Mouse (Mus musculus) brain, embryonic 14.5 days (tissue): ENCODE data around the gene Arhgef2. TPM values are rescaled to one million over a fixed set of nuclear protein-coding genes. Genes with fewer than 3 reads are reported as not detected.
"Not testable (repeated sequence)": the region's sequence is repeated elsewhere in the genome, so short reads cannot be mapped to it uniquely, and the experiment has no call there.

Experiments used
- DNase-seq: peaks from one replicate; pipeline ENCODE4 v3.0.0-alpha.2; 2011; ENCODE audit warnings: low read depth
- CTCF ChIP-seq: fragments of 200-500 bp; IDR thresholded peaks from 2 replicates; pipeline ENCODE4 v1.5.1; 2012; ENCODE audit warnings: inconsistent platforms, mild to moderate bottlenecking, moderate library complexity, borderline replicate concordance; ENCODE audit not compliant: insufficient read depth, insufficient read length; ENCODE audit errors: extremely low read depth
- POLR2A ChIP-seq: fragments of 200-500 bp; IDR thresholded peaks from 2 replicates; pipeline ENCODE4 v1.6.1; 2012; ENCODE audit warnings: mild to moderate bottlenecking, inconsistent platforms, borderline replicate concordance; ENCODE audit not compliant: poor library complexity, insufficient read depth, insufficient read length, severe bottlenecking; ENCODE audit errors: extremely low read depth
- polyA plus RNA-seq: library from polyadenylated mRNA; depleted of rRNA; stranded (reverse); fragments of >200 nt; gene quantifications from 2 replicates; pipeline ENCODE4 v1.2.3, GENCODE M21; 2012; rRNA removed

The Arhgef2 gene
- polyA plus RNA-seq: 106 and 137 TPM in 2 replicates

GRCm38 (mm10) chr3:88605666-88606065 is at the start of gene Arhgef2:
TSS of gene Arhgef2 (plus strand) at chr3:88605966.
- not testable (repeated sequence) for DNase-seq

GRCm38 (mm10) chr3:88556616-88557015 is 49.1 kb upstream of the Arhgef2 start:
- TF ChIP-seq POLR2A (no peak), CTCF (no peak)
- no peak for DNase-seq

GRCm38 (mm10) chr3:88559596-88559995 is 46.2 kb upstream of the Arhgef2 start:
- no peak for DNase-seq
- TF ChIP-seq CTCF: no peak
- no peak for TF ChIP-seq POLR2A

- peak; percentile 61 for DNase-seq
- TF ChIP-seq POLR2A (no peak), CTCF (no peak)
Observed at GRCm38 (mm10) chr3:88561989-88562388, 43.8 kb upstream of the Arhgef2 start.

GRCm38 (mm10) chr3:88563442-88563841 is 42.3 kb upstream of the Arhgef2 start:
- no peak for DNase-seq
- TF ChIP-seq CTCF (no peak), POLR2A (no peak)

GRCm38 (mm10) chr3:88563966-88564365 is 41.8 kb upstream of the Arhgef2 start:
- DNase-seq: no peak
- no peak for TF ChIP-seq POLR2A
- TF ChIP-seq CTCF: no peak

GRCm38 (mm10) chr3:88566116-88566515 is 39.6 kb upstream of the Arhgef2 start:
- TF ChIP-seq POLR2A (no peak), CTCF (no peak)
- no peak for DNase-seq

GRCm38 (mm10) chr3:88566536-88567061 is 39.2 kb upstream of the Arhgef2 start:
- TF ChIP-seq POLR2A (no peak), CTCF (no peak)

GRCm38 (mm10) chr3:88567892-88568291 is 37.9 kb upstream of the Arhgef2 start:
- TF ChIP-seq POLR2A: no peak
- TF ChIP-seq CTCF: no peak

More at GRCm38 (mm10) chr3:88566536-88567061, 39.2 kb upstream of the Arhgef2 start:
- DNase-seq: no peak

GRCm38 (mm10) chr3:88568615-88569014 is 37.2 kb upstream of the Arhgef2 start:
- TF ChIP-seq POLR2A: no peak
- TF ChIP-seq CTCF: no peak
- DNase-seq: no peak

More at GRCm38 (mm10) chr3:88567892-88568291, 37.9 kb upstream of the Arhgef2 start:
- no peak for DNase-seq

GRCm38 (mm10) chr3:88569093-88569492 is 36.7 kb upstream of the Arhgef2 start:
- no peak for DNase-seq
- TF ChIP-seq POLR2A: no peak
- TF ChIP-seq CTCF: no peak

GRCm38 (mm10) chr3:88569694-88570093 is 36.1 kb upstream of the Arhgef2 start:
- no peak for DNase-seq
- no peak for TF ChIP-seq POLR2A
- no peak for TF ChIP-seq CTCF

GRCm38 (mm10) chr3:88570341-88570740 is 35.4 kb upstream of the Arhgef2 start:
- TF ChIP-seq CTCF (no peak), POLR2A (no peak)
- no peak for DNase-seq

- TF ChIP-seq CTCF: no peak
- no peak for TF ChIP-seq POLR2A
- DNase-seq: no peak
Observed at GRCm38 (mm10) chr3:88571856-88572255, 33.9 kb upstream of the Arhgef2 start.
